Mouse (Mus musculus): ENCODE data around the gene Gm3755.
"Not testable (repeated sequence)": the region's sequence is repeated elsewhere in the genome, so short reads cannot be mapped to it uniquely, and the experiment has no call there.

The Gm3755 gene

DNA sequence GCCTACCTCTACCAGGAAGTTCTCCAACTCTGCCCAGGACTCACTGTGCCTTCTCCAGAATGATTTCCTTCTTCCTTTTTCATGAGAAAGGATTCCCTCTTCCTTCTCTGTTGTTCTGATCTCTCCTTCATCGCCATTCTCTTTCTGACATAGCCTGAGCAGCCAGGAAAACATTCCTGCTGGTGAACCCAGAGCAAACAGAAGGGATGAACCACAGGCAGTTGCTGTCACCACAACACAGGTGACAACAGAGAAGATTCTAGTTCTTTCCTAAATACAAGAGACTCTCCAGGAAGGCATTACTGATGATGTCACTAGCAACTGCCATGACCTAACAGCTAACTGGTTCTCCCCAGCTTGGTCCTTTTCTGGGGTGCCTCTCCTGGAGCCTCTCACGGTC is at the start of gene Gm3755:
Gene Gm3755, minus strand, starts transcription at position 101 of the 400 bp plus-strand sequence.
- not testable (repeated sequence) for DNase-seq (ENCODE audit: low read depth)

DNA sequence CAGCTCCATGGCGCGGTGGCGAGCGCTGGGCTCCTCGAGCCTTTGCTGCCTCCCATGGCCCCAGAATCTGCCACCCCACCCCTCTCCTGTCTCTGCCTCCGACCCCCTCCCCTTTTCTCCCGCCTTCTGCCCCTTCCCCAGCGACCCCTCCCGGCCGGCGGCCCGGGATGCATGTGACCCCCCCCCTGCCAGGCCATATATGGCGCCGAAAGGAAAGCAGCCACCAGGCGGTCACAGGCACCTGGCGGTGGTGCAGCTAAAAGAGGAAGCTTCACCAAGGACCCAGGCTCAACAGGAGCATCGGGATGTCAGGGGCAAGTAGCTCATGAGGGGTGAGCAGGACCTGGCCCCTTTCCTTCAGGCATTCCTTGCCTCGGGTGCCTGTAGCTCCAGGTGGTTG is 38.0 kb upstream of the Gm3755 start:
- DNase-seq (ENCODE audit: low read depth), result not testable (repeated sequence)

DNA sequence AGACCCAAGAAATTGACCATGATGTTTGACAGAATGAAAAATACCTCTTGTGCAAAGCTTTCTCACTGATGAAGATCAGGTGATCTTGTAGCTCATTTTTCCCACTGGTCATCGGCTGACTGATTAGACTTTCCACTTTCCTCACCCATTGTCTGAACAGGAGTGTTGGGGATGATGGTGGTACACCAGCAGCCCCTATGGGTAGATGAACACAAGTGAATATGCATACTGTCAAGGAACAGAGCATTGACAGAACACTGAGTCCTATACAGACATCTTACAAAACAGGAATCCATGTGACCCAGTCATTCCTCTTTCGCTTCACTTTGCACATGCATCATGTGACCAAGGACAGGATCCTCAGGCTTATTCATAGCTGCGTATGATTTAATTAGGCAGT is 32.9 kb upstream of the Gm3755 start, which contains the start of gene Gm3752:
Gene Gm3752, minus strand, starts transcription at position 101 of the 400 bp plus-strand sequence.
- not testable (repeated sequence) for DNase-seq (ENCODE audit: low read depth)

DNA sequence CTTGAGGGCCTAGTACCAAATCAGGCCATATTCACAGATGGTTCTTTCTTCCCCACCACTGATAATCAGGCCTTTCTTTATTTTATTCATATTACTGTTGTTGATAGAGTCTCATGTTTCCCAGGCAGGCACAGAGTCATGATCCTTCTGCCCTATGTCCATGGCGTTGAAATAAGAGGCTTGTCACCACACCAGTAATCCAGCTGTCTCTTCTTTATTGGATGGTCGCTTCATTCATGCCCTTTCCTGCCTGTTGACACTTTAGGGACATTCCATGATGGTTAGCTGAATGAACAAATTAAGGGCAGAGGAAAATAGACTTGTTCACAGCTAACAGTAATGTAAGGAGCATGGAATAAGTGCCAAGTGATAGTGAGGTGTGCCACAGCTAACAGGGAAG is 28.2 kb downstream of the Gm3755 start:
- DNase-seq (ENCODE audit: low read depth), result not testable (repeated sequence)

All from c-Kit-positive CD71-positive TER-119-negative erythroid progenitor cells, embryonic 14.5 days (primary cell).